Mouse (Mus musculus) hindbrain, embryonic 11.5 days (tissue): ENCODE measurements around the gene Itih2. TPM values are rescaled to one million over a fixed set of nuclear protein-coding genes. Genes with fewer than 3 reads are reported as not detected.

Experiments
- ATAC-seq: fragments of 200-750 bp; cut with Nextera tagmentation; 2 replicates; pipeline ENCODE4 v1.8.0; 2017; ENCODE audit warnings: mild to moderate bottlenecking, moderate TSS enrichment, moderate library complexity; ENCODE audit not compliant: low FRiP score
- DNase-seq: peaks from one replicate; pipeline ENCODE4 v3.0.0-alpha.2; 2015; ENCODE audit warnings: low spot score
- H3K27ac ChIP-seq: fragments of 300-500 bp; sonication (generic); 2 replicates; pipeline ENCODE4 v1.5.1; 2014; ENCODE audit warnings: mild to moderate bottlenecking, low read depth, low read length
- H3K27me3 ChIP-seq: fragments of 300-500 bp; sonication (generic); 2 replicates; pipeline ENCODE4 v1.6.1; 2014; ENCODE audit warnings: mild to moderate bottlenecking, low read length, moderate library complexity, mixed read lengths; ENCODE audit not compliant: control insufficient read depth, insufficient read depth
- H3K36me3 ChIP-seq: fragments of 300-500 bp; sonication (generic); 2 replicates; pipeline ENCODE4 v1.6.1; 2014; ENCODE audit warnings: mild to moderate bottlenecking, low read length, moderate library complexity, mixed read lengths; ENCODE audit not compliant: control insufficient read depth, insufficient read depth
- H3K4me1 ChIP-seq: fragments of 300-500 bp; sonication (generic); replicated peaks from 2 replicates; pipeline ENCODE4 v1.6.1; 2014; ENCODE audit warnings: low read length, mixed read lengths; ENCODE audit not compliant: control insufficient read depth, insufficient read depth
- H3K4me2 ChIP-seq: fragments of 300-500 bp; sonication (generic); replicated peaks from 2 replicates; pipeline ENCODE4 v1.6.1; 2014; ENCODE audit warnings: mild to moderate bottlenecking, low read depth, low read length
- H3K4me3 ChIP-seq: fragments of 300-500 bp; sonication (generic); 2 replicates; pipeline ENCODE4 v1.5.1; 2014; ENCODE audit warnings: low read depth, low read length
- H3K9ac ChIP-seq: fragments of 300-500 bp; sonication (generic); 2 replicates; pipeline ENCODE4 v1.6.1; 2014; ENCODE audit warnings: low read depth, low read length
- H3K9me3 ChIP-seq: fragments of 300-500 bp; sonication (generic); 2 replicates; pipeline ENCODE4 v1.6.1; 2016; ENCODE audit warnings: low read length; ENCODE audit not compliant: control insufficient read depth
- WGBS: fragments of 180-500 bp; shearing (Covaris S2); extraction: QIAGEN DNeasy Blood & Tissue Kit; methylation state at CpG from one replicate; pipeline ENCODE4 v1.1.7; 2014; 5-methylcytosine and 5-hydroxymethylcytosine counted together
- polyA plus RNA-seq: library from polyadenylated mRNA; unstranded; fragments of >200 nt; fragmentation: Nextera tagmentation; extraction: Ambion mirVana; gene quantifications from 2 replicates; pipeline ENCODE4 v1.2.1, GENCODE M21; 2014

Itih2 gene
- polyA plus RNA-seq, 1 experiment from 2014 or later = 0.31 TPM

GRCm38 (mm10) chr2:10147176-10147575 lies 16.0 kb upstream of the Itih2 start:
- no peaks in the 10 kb centered on the region for H3K36me3 ChIP-seq
- no peak overlapping the region for H3K4me3 ChIP-seq
- H3K27ac ChIP-seq = no peak overlapping the region
- no peaks in the 10 kb centered on the region for H3K9me3 ChIP-seq
- no peak overlapping the region for H3K4me2 ChIP-seq
- H3K27me3 ChIP-seq = no peaks in the 10 kb centered on the region
- 80% methylated on average over 8 of the region's 8 CpGs for WGBS
- ATAC-seq (no peak), DNase-seq (no peak)
- no peak overlapping the region for H3K9ac ChIP-seq
- H3K4me1 ChIP-seq = no peaks in the 10 kb centered on the region

GRCm38 (mm10) chr2:10145514-10145913 lies 14.3 kb upstream of the Itih2 start:
- no peaks in the 10 kb centered on the region for H3K36me3 ChIP-seq
- ATAC-seq (no peak), DNase-seq (no peak)
- no peak overlapping the region for H3K9ac ChIP-seq
- H3K4me2 ChIP-seq = no peak overlapping the region
- H3K27me3 ChIP-seq = no peaks in the 10 kb centered on the region
- 79% methylated on average over 6 of the region's 6 CpGs for WGBS
- H3K27ac ChIP-seq = no peak overlapping the region
- no peaks in the 10 kb centered on the region for H3K4me1 ChIP-seq
- no peaks in the 10 kb centered on the region for H3K9me3 ChIP-seq
- no peak overlapping the region for H3K4me3 ChIP-seq

DNA sequence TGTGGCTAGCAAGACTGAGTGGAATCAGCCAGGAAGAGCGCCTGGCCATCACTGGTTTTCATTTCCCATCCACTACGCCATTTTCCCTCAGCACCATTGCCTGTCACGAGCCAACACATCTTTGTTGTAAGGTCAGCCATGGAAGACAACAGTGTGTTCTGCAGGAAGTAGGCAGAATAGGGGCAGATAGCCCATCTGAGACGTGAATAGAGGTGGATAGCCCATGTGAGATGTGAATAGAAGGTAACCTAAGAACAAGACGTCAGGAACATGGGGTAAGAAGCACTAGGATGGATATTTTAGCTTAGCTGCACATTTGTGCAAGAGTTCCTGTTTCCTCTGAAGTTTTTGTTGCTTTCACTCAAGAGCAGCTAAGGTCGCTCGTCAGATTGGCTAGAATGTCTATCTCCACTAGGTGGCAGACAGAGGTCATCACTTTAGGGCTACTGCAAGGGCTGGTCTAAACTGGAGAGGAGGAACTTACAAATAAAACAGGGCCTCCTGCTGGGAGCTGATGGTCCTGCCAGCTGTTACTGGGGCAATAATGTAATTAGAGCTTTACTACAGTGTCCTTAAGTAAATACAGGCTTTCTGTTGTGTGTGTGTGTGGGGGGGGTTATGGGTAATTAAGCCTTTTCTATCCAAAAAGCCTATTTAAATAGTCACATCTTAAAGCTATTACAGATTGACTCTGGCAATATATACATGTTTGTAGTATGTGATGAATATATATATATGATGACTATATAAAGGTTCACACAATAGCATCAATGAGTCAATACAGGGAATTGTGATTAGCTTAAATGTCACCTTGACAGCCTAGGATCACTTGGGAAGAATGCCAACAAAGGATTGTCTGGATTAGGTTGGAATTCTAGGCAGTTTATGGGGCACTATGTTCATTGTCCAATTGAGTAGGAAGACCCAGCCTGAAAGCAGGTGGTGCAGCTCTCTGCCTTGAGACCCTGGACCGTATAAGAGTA lies 11.6 kb upstream of the Itih2 start:
- Histone ChIP-seq H3K9me3 (no peaks in the 10 kb centered on the region), H3K4me3 (no peak overlapping the region), H3K36me3 (no peaks in the 10 kb centered on the region), H3K4me2 (no peak overlapping the region), H3K27me3 (no peaks in the 10 kb centered on the region), H3K9ac (no peak overlapping the region), H3K27ac (no peak overlapping the region), H3K4me1 (no peaks in the 10 kb centered on the region)
- peak; percentile 76 for DNase-seq
- 31% methylated on average over 8 of the region's 8 CpGs for WGBS
- peak; percentile 88 for ATAC-seq

GRCm38 (mm10) chr2:10140456-10140855 lies 9.3 kb upstream of the Itih2 start:
- Histone ChIP-seq H3K4me1 (no peaks in the 10 kb centered on the region), H3K27me3 (no peaks in the 10 kb centered on the region), H3K4me2 (no peak overlapping the region), H3K4me3 (no peak overlapping the region), H3K9me3 (no peaks in the 10 kb centered on the region), H3K9ac (no peak overlapping the region), H3K27ac (no peak overlapping the region), H3K36me3 (no peaks in the 10 kb centered on the region)
- WGBS = 88% methylated on average over 5 of the region's 5 CpGs
- DNase-seq (no peak), ATAC-seq (no peak)

GRCm38 (mm10) chr2:10137320-10137719 lies 6.1 kb upstream of the Itih2 start:
- H3K27me3 ChIP-seq = no peaks in the 10 kb centered on the region
- DNase-seq (no peak), ATAC-seq (no peak)
- WGBS = 87% methylated on average over 2 of the region's 2 CpGs
- no peak overlapping the region for H3K9ac ChIP-seq
- H3K4me1 ChIP-seq = no peaks in the 10 kb centered on the region
- H3K27ac ChIP-seq = no peak overlapping the region
- no peak overlapping the region for H3K4me3 ChIP-seq
- H3K36me3 ChIP-seq = no peaks in the 10 kb centered on the region
- no peak overlapping the region for H3K4me2 ChIP-seq
- no peaks in the 10 kb centered on the region for H3K9me3 ChIP-seq

DNA sequence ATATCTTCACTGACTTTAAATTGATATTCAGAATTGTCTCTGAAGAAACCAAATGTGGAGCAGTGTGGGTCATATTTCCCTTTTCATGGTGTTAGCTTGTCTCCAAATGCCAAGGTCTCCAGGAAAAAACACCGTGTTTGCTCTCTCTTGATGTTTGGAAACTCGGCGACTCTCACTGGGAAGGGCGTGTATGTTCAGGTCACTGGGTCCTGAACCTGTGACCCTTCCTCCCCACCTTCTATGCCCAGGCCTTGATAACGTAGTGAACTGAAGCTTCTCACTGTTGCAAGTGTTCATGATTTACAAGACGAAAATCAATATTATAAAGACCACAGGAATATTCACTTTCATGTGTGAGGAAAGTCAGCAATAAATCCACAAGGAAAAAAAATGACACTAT lies 2.7 kb upstream of the Itih2 start:
- 62% methylated on average over 6 of the region's 6 CpGs for WGBS
- DNase-seq = no peak
- Histone ChIP-seq H3K9me3 (no peaks in the 10 kb centered on the region), H3K4me2 (no peak overlapping the region), H3K36me3 (no peaks in the 10 kb centered on the region), H3K4me1 (no peaks in the 10 kb centered on the region), H3K4me3 (no peak overlapping the region), H3K27ac (no peak overlapping the region), H3K27me3 (no peaks in the 10 kb centered on the region), H3K9ac (no peak overlapping the region)
- no peak for ATAC-seq

- Histone ChIP-seq H3K9ac (no peak overlapping the region), H3K9me3 (no peaks in the 10 kb centered on the region), H3K27ac (no peak overlapping the region), H3K4me1 (no peaks in the 10 kb centered on the region), H3K4me3 (no peak overlapping the region), H3K27me3 (no peaks in the 10 kb centered on the region), H3K36me3 (no peaks in the 10 kb centered on the region), H3K4me2 (no peak overlapping the region)
- 81% methylated on average over 1 of the region's 1 CpGs for WGBS
- no peak for ATAC-seq
- no peak for DNase-seq
These were observed 932 bp upstream of the Itih2 start for GRCm38 (mm10) chr2:10132128-10132527.

DNA sequence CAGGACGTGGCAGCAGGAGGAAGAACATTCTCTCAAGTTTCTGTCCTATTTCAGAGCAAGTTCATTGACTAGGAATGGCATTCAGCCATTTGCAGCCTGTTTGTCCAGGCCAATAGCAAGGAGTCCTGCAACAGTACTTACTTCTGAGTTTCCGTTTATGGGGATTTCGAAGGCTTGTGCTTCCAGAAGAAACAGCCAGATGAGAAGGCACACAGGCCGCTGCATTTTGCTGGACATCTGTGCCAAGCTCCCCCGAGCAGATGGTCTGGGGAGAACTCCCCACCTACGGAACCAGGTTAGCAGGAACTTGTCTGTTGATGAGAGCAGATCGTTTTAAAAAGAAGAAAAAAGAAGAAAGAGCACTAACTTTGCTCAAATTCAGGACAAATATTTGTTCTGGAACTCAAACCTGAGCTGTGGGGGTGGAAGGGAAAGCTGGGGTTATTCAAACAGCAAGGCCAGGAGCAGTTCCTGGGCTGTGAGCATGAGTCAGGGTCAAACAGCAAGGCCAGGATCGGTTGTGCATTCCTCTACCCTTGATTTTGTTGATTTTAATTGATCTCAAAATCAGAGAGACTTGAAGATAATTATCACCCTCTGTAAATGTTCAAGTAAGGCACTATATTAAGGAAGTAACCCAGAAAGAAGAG lies 730 bp downstream of the Itih2 start:
- Histone ChIP-seq H3K9ac (no peak overlapping the region), H3K4me3 (no peak overlapping the region), H3K4me1 (no peaks in the 10 kb centered on the region), H3K27ac (no peak overlapping the region), H3K4me2 (no peak overlapping the region), H3K36me3 (no peaks in the 10 kb centered on the region), H3K27me3 (no peaks in the 10 kb centered on the region), H3K9me3 (no peaks in the 10 kb centered on the region)
- WGBS = 68% methylated on average over 8 of the region's 8 CpGs
- ATAC-seq = no peak
- no peak for DNase-seq

GRCm38 (mm10) chr2:10128571-10128970 lies 2.6 kb downstream of the Itih2 start:
- H3K4me3 ChIP-seq = no peak overlapping the region
- DNase-seq (no peak), ATAC-seq (no peak)
- H3K9me3 ChIP-seq = no peaks in the 10 kb centered on the region
- WGBS = 90% methylated on average over 4 of the region's 4 CpGs
- H3K4me2 ChIP-seq = no peak overlapping the region
- no peaks in the 10 kb centered on the region for H3K27me3 ChIP-seq
- H3K27ac ChIP-seq = no peak overlapping the region
- H3K9ac ChIP-seq = no peak overlapping the region
- H3K4me1 ChIP-seq = no peaks in the 10 kb centered on the region
- H3K36me3 ChIP-seq = no peaks in the 10 kb centered on the region
